Mouse (Mus musculus) left cerebral cortex, postnatal 36 days (tissue): ENCODE results near the gene Tigd2. TPM values are rescaled to one million over a fixed set of nuclear protein-coding genes. Genes with fewer than 3 reads are reported as not detected.

Source experiments
- DNase-seq, 2 experiments: peaks; one replicate each; pipeline ENCODE4 v3.0.0; 2021 to 2022; ENCODE audit warnings: low spot score in 2 of 2, mixed read lengths in 1 of 2
- intact Hi-C: fragments of 180-260 bp; cut with DNase I; formaldehyde crosslinking; loops from one replicate; pipeline ENCODE4 v1.15.1; 2025
- total RNA-seq, 2 experiments: library from RNA; stranded (reverse); gene quantifications; 2 replicates each; pipeline ENCODE4 v1.2.3; 2021

The Tigd2 gene
- total RNA-seq, 2 experiments from 2014 or later, result 11.5 to 13.2 TPM

DNA sequence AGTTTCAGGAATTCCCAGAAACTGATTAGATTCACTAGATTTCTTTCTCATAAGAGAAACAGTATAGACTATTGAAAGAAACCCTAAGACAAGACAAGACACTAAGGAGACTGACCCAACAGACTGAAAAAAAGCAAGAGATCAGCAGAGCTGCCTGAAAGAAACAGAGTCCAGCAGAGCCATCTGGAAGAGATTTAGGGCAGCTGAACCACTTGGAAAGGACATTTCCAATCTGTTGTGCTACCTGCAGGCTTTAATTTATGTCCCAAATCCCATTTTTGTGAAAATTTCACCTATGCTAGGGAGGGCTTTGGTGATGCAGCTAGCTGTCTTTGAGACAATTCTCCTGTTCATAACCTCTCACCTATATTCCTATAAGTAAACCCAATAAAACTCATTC lies 25.0 kb downstream of the Tigd2 start:
- DNase-seq, result no peak
- intact Hi-C loops, result no loop called here

DNA sequence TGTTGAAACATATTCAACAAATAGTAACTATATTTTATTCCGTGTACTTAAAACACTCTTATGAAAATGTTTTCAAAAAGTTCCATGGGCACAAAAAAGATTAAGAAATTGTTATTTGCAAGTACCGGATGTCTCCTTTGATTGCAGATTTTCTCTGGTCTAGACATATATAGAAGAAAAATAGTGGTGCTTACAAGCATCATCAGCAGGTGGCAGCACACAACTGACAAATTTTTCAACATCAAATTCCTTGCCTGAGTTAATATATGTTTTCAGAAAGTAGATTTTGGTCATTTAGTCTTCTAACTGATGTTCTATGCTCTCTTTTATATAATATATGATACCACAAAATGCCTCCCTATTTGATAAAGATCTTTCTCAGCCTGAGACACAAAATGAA lies 41.0 kb downstream of the Tigd2 start:
- DNase-seq, result peak; percentile 20 to 47
- intact Hi-C loops, result loop anchor here (2.0 kb wide), 1 partner anchor 233 kb away; no protein-coding TSS in a partner anchor

DNA sequence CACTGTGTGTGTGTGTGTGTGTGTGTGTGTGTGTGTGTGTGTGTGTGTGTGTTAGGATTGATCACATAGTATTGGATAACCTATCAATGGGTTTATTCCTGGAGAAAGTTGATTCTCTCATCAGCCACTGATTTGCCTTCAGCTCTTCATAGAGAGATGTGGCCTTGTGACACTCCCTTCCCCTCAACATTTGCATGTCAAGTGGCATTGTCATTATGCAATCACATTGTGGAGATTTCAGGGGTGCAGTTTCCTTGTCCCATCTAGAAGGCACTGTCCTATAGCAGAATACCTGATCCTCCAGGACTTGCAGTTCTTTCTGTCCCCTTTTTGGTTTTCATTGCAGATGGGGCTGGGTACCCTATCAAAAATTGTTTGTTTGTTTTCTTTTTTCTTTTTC lies 41.9 kb downstream of the Tigd2 start:
- no peak for DNase-seq
- intact Hi-C loops, result no loop called here

DNA sequence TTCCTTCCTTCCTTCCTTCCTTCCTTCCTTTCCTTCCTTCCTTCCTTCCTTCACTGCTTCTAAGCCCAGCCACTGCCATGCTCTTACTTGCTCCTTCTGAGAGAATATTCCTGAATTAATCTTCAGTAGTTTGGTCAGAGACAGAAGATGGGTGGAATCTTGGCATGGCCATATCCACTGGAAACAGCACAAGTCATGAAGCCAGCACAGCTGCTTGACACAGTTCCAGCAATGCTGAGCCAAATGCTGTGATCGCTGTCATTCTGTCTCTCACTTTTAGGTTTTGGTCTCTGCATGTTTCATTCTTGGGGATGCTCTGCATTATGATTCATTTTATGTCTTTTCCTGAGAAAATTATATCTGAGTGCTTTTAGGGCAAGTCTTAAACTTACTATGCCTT lies 47.2 kb downstream of the Tigd2 start:
- no peak for DNase-seq
- intact Hi-C loops, result no loop called here

Other genes with a start within 250 kb of the Tigd2 start
- 10 to 100 TPM; 13.6 to 13.8 TPM for gene Fam13a, start 184.3 kb upstream of the Tigd2 start, total RNA-seq
- gene Gprin3, start 217.4 kb downstream of the Tigd2 start, total RNA-seq, result 10 to 100 TPM; 11.1 to 13.8 TPM